Mouse (Mus musculus) heart, adult 18-20 months (tissue): Measurements from ENCODE around the gene Rtp4. TPM values are rescaled to one million over a fixed set of nuclear protein-coding genes. Genes with fewer than 3 reads are reported as not detected.

Source experiments
- DNase-seq, 2 experiments: peaks; one replicate each; pipeline ENCODE4 v3.0.0; 2021 to 2022; ENCODE audit warnings: mixed read lengths in 1 of 2
- long read RNA-seq, 2 experiments: library from polyadenylated mRNA; stranded (forward); transcript quantifications; one replicate each; pipeline ENCODE4 v2.0.0; 2021
- total RNA-seq, 2 experiments: library from RNA; stranded (reverse); gene quantifications; 2 replicates each; pipeline ENCODE4 v1.2.3; 2021

Rtp4 gene
- total RNA-seq = 1 to 10 TPM; 4.4 to 4.8 TPM
- long read RNA-seq, experiment 1, partial matches to known transcripts = 0 of 8 reads
- long read RNA-seq, experiment 1, other reads (novel, unspliced or antisense) = 4 of 8 reads
- long read RNA-seq, experiment 2, partial matches to known transcripts = 0 of 3 reads
- long read RNA-seq, experiment 2, other reads (novel, unspliced or antisense) = 1 of 3 reads

DNA sequence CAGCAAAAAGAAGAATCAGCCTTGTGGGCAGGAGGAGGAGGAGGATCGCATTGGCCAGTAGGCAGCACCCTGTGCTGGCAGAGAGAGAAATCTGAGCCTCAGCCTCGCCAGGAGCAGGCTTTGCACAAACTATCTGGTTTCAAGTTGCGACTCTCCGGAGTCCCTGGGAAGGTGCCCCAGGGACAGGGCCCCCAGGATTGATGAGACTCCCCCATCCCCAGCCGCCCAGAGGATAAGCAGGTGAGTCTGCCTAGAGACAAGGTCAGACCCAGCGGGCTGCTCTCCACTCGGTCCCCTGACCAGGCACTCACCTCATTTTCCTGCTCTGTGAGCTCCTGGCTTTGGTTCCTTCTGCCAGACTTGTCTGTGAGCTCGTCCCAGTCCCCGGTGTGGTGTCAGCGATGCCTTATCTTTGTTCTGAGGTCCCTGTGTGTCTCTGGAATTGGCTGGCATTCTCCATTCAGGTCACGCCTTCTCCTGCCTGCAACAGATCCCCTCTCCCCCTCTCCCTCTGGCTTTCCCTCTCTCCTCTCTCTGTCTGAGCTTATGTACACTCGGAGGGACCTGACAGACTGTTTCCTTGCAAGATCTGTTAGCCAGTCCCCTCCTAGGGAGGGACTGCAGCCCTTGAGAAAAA, at the start of gene Rtp4, which contains the start of gene Masp1:
TSS of gene Rtp4 (plus strand) at position 57 of the 637 bp plus-strand sequence.
TSS of gene Masp1 (minus strand) at position 581 of the 637 bp plus-strand sequence.
- peak; percentile 35 to 37 for DNase-seq

DNA sequence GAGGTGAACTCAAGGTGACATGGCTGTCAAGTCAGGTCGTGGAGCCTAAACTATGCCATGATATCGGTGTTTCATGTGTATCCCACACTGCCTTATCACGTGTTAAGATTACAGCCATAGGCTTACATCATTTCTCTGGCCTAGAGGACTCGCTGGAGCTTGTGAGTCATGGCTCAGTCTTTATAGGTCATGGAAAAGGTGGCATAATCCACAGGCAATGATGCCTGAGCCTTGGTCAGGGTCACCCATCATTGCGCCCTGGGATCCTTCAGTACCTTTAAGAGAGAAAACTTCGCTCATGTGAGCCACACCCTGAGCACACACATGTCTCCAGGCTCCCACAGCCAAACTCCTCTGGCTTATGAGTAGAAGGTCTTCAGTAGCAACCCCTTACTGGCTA, 48.5 kb upstream of the Rtp4 start:
- no peak for DNase-seq

DNA sequence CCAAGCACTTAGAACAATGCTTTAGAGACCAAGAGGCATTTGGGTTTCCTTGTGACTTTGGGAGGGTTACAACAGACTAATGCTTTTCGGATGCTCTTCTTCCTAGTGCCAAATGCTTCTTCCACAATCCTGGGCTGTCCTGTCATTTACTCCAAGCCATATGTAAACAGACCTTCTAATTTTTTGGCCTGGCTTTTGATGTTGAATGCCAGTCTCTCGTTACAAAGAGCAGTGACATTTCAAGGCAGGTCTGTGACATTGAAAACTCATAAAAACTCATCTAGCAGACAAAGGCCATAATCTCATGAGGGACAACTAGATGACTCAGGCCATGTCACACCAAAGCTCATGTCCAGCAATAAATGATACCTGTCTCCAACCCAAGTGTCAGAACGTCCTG, 48.0 kb upstream of the Rtp4 start:
- DNase-seq = no peak

DNA sequence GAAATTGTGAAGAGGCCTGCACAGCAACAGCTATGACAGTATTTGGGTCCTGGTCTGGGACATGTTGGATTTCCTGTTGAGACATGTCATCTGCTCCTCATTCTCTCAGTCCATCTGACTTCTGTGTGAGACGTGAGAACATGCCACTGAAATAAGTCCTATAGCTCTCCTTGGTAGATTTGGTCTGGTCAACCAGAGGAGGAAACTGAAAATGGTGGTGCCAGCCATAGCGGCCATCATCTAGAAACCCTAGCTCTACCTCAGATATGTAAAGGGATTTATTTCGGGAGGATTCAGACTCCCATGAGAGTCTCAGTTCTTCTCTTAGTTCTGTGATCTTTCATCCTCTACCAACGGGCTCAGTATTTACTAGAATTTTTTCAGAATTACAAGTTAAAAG, 44.4 kb upstream of the Rtp4 start:
- no peak for DNase-seq

DNA sequence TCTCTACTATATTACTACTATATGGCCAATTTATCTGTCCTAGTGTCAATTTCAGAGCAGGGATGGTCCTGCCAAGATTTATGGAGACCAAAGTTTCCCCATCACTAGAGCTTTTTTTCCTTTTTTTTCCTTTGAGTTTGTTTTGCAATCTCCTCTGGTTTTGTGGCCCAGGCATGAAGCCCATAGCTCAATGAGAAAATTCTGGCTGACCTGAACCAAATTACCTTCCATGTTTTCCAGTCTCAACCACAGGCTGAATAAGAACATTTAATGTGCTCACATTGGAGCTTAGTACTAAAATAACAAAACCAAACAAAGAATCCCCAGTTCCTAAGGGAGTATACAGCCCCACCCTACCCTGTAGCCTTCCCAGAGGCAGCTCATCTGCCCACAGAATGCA, 43.5 kb upstream of the Rtp4 start:
- no peak for DNase-seq

DNA sequence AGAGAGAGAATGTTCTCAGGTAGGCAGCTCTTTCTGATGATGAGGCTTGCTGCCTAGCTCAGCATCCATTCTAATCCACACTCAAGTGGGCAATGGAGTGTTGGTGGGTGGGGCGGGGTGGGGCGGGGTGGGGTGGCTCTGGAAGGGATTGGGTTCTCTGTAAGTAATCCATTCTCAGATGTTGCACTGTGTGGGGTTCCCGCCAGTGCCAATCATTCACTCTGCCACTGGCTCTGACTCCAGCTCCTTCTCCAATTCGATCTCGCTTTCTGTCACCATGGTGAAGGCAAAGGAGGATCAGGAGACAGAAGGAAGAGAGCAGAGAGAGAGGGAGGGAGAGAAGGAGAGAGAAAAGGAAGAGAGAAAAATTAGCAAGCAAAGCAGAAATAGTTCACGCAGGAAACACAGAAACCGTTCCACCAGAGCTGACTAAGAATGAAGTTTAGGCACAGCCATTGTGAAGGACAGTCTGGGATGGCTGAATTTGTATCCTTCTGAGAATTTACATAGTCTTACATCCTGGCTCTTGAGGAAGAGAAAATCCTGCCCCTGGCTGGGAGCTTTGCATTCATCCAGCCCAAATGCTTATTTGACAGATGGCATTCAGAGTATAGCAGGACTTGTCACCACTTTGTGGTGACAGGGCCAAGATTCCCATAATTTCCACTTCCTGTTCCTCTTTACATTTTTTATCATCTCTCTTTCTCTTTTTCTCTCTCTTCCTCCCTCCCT, 40.1 kb upstream of the Rtp4 start:
- DNase-seq = no peak

DNA sequence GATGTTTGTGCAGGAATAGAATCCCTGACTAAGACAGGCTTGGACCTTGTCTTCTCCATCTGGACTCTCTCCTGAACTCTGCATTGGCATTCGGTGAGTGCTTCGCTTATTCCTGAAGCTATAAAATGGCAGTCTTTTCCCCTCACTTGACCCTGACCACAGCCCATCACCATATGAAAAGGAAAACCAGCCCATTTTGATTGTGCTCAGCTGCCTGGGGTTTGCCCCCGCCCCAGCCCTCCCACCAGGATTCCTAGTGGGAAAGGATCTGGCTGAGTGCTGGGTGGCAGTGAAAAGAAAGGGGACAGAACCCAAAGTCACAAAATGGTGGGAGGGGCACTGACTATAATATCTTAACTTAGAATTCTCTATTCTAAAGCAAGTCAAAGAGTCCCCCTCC, 37.9 kb upstream of the Rtp4 start:
- no peak for DNase-seq

DNA sequence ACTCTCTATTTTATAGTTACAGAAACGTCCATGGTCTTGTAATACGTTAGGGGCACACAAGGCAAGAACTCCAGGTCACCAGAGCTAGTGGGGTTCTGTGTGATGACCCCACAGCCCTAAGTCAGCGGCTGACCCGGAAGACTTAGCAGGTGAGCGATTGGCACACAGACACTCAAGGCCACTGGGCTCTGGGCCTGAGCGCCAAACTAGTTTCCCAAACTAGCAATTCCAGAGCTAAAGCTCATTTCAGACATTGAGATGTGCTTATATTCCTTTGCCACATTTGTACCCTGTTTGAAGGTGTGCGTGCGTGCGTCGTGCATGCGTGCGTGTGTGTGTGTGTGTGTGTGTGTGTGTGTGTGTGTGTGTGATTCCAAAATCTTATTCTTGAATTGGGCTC, 37.2 kb upstream of the Rtp4 start:
- no peak for DNase-seq

DNA sequence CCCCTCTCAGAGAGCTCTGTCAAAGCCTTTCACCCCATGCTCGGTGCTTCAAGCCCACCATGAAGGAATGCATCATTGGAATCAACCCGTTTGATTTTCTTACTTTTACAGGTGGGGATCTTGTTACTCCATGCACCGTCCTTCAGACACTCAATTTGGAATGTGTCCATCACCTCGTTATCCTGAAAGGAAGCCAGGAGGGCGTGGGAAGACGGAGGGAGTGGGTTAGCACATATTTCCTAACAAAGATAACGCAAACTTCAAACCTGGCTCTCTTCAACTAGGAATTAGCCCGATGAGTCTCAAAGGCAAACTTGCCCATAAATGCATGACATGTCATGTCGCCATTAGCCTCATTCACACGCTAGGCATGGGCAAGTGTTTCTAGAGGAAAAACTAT, 36.8 kb upstream of the Rtp4 start:
- no peak for DNase-seq

DNA sequence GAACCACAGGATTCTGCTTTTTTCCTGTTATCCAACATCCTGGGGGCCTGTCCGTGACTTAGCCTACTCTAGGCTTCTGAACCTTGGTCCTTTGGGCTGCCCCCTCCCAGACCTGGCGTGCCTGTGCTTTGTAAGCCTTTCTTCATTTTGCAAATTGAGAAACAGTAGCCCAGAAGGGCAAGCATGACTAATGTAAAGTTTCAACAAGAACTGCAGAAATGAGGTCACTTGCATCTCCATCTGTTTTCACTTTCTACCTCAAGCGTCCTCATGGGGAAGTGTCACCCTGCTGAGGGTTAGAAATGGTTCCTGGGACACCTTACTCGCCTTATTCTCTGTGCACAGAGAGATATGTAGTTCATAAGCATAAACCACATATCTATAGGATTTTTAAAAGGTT, 27.3 kb upstream of the Rtp4 start:
- DNase-seq = no peak

DNA sequence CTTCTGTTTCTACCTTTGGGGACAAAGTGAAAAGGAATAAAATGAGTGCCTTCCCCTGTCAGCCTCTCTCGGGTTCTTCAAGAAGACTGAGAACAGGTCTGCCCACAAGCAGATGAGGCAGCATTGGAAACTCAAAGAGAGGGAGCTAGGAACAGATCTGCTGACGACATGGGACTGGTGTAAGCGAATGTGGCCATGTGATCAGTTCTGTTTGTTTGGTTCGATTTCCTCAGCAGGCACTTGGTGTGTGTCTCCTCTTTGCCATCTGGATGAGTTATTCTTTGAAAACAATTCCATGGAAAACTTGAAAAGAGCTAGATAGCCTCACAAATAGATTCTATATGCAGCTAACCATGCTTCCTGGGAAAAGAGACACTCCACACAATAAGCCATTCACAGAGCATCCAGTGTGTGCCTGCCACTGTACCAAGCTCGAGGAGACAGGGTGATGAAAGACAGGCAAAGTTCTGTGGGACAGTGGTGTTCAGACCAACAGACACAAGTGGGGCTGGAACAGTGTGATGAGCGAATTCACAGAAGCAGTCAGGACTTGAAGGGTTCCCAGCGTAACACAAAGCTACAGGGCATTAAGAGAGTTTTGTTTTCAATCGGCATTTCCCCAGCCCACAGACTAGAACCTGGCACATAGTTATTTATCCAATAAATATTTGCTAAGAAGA, 23.7 kb upstream of the Rtp4 start:
- DNase-seq = no peak

DNA sequence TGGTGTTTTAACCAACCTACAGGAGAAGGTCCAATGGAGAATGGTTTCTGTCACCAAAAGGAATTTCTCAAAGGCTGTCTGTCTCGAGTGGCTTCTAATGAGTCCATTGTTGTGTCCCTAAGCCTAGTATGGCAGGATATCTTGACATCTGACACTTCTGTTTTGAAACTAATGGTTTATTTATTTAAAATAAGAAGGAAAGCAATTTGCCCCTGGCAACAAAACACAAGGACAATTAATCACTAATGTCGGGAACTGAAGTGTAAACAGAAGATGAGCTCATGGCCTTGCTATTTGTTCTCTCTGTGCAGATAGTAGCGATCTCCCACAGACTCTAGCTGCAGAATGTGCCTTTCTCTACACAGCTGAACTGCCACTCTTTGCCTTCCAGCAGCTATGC, 22.7 kb upstream of the Rtp4 start:
- peak; percentile 20 to 24 for DNase-seq

DNA sequence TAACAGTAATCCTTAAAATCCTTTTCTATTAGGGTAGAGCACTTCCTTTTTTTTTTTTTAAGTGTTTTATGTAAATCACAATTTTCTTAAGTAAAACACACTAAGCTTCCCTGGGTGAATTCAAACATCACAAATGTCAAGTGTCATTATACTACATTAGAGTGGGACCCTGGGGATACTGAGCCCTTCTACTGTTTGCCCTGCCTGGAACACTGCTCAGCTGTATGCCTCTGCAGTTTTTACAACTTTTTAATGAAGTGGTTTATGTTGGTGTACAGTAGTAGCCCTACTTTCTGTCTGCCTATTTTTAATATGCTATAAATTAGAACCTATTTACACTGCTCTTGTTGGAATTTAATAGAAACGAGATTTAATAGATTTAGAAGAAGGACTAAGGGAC, 22.2 kb upstream of the Rtp4 start:
- DNase-seq = no peak

DNA sequence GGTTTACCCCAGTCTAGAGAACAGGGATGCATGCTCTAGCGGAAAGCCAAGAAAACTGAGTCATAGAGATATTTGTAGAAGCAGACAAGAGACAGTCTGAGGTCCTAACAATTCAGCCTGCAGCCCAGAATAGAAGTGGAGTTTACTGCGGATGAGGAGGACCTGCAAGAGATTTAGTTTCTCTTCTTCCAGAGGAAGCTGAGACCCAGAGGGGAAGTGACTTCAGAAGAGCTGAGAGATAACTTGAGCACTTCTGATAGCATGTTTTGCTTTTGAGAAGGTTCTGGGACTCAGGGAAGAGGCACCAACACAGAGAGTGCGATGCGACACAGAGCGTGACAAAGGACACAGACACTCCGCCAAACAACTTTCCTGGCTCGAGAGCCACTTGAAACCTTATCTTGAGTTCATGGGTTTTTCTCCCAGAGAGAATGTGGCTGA, 21.4 kb upstream of the Rtp4 start:
- peak; percentile 69 to 75 for DNase-seq

DNA sequence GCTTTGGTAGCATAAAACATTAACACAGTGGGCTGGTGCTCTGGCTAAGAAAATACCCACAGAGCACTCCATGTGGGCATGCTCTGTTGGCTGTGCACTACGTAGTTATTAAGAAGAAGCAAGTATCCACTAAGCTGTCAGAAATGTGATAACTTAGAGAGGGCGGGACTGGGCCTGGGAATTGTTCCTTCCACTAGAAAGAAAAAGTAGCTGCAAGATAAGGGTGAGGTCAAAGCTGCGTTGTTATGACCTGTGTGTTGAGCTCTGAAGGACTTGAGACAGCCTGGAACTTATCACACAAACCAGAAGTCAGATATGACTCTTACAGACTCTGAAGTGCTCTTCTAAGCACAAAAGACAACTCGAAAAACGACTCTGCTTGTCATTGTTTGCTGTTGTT, 19.5 kb upstream of the Rtp4 start:
- DNase-seq = no peak

DNA sequence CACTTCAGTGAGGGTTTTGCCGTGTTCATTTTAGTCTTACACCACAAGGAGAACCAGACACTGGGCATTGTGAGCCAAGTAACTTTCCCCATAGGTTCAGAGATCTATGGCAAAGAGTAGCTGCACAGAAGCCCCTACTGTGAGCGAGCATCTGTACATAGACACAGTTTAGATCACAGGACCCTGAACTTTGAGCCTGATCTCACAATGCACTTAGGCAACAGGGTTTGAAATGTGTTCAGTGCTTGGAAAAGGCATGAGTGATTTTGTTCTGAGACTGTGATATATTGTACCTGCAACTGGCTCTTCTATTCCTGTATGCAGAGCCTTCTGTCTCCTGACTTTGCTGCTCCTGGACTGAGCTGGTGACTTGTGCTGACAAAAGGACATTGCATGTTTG, 18.8 kb upstream of the Rtp4 start:
- no peak for DNase-seq

DNA sequence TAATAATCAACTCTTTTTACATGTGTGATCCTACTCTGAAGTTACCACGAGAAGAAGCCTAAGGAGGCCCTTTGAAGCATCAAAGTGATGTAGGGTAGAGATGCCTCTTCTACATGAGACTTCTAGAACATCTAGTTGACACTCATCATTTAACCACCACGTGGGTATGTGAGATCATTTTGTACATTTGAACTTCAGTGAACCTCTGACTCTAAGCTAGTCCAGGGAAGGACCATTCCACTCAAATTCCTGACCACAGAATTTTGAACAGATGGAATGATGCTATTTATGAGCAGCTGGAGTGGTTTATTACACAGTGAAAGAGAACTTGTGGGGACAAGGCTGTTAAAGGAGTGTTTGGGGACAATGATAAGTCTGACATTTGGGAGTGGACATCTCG, 17.6 kb upstream of the Rtp4 start:
- no peak for DNase-seq

DNA sequence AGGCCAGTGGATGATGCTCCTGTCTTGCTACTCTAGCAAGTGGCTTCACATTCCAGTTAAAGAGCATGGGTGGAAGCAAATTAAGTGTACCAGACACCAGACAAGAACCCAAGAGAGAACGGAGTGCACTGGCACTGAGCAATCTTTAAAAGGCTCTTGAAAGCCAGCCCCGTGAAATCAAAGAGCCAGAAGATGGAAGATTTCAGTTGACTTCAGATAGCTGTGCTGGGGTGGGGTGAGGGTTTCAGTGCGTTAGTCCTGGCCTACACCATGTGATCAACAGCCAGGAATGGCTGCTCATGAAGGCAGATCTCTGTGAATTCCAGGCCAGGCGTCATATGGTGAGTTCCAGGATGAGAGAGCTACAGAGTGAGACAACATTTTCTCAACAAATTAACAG, 16.7 kb upstream of the Rtp4 start:
- DNase-seq = no peak

DNA sequence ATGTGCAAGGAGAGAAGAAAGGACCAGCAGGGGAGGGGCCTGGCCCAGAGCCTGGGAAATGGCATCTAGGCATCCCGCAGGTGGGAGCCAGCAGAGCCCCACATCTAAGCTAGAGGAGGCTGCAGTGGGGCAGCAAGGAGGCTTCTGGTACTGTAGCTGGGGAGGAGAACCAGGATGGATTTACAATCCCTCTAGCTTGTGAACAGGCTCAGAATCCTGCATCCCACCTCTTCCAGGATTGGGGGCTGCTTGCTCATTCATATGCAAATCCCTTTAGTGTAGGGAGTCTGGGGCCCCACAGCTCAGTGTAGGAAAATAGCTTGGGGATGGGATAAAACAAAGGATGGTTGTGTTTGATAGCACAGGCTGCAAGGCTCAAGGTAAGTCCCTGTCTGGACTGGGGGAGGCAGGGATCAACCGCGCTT, 15.8 kb upstream of the Rtp4 start:
- DNase-seq = no peak

DNA sequence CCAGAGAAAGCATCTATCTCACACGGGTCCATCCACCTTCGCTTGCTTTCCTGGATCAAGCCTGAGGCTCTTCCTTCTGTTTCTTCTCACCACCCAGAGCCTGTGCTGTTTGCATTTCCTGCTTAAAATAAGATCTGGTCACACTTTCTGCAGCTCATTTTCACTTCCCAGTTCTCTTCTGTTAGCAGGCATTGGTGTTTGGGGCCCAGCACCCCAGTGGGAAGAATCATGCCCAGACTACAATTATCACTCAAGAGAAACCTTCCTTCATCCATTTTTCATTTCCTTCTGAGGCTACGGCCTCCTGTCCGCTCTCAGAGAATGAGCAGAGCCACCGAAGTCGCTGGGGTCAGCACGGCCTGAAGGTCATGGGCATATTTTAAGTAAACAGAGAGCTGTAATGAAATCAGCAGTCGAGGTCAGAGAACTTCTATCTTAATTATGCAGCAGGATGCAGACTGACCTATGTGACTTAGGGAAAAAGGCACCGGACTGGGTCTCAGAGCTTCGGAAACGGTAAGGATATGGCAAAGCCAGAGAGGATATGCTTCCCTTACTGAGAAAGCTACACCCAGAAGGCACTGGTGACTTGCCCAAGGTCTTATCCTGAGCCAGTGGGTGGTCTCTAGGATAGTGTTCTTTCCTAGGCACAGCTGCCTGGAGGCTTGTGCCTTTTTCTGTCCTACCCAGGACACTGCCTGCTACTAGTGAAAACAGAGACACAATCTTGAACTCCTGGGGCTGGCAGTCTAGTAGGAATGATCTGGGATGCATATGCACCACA, 14.0 kb upstream of the Rtp4 start:
- no peak for DNase-seq

DNA sequence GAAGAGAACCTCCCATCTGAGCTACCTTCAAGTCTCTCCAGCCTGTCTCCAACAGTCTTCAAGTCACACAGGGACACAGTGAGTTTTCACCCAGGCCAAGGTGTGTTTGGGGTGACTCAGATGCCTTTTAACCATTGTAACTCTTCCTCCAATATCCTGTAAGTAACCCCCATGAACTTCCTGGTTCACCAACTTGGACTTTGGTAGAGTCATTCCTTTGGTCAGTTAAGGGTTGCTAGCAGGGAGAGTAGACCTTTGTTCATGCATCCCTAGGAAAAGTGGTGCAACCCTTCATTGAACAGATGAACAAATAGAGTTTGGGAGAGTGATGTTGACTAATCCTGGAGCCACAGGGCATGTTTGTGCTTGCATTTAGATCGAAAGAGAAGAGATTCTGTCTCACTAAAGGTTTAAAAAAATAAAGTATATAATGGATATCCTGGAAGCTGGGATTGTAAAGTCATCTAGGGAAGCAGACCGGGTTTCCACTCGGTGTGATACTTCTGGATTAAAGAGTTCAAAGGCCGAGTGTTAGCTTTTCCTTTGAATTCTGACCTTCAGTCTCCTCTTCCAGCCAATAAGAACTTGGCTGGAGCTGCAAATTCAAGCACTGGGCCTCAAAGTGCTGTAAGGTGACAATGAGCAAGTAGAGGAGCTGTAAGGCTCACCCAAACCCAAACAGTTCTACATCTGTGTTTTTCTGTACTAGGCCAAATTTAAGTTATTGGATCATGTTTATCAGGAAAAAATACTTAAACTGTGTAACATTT, 8.7 kb upstream of the Rtp4 start:
- no peak for DNase-seq
